Mouse (Mus musculus) embryonic facial prominence, embryonic 11.5 days (tissue): Measurements from ENCODE around the gene Bmp5. TPM values are rescaled to one million over a fixed set of nuclear protein-coding genes. Genes with fewer than 3 reads are reported as not detected.

Experiments used
- ATAC-seq: fragments of 200-750 bp; cut with Nextera tagmentation; replicated peaks from 2 replicates; pipeline ENCODE4 v1.8.0; 2017; ENCODE audit warnings: low read depth; ENCODE audit not compliant: insufficient number of reproducible peaks, low FRiP score, low TSS enrichment
- DNase-seq: peaks from one replicate; pipeline ENCODE4 v3.0.0-alpha.2; 2015; ENCODE audit warnings: low spot score
- H3K27ac ChIP-seq: fragments of 300-500 bp; sonication (generic); replicated peaks from 2 replicates; pipeline ENCODE4 v1.5.1; 2014; ENCODE audit warnings: mild to moderate bottlenecking, low read depth, low read length, control low read depth
- H3K27me3 ChIP-seq: fragments of 300-500 bp; sonication (generic); 2 replicates; pipeline ENCODE4 v1.6.1; 2014; ENCODE audit warnings: mild to moderate bottlenecking, low read length, moderate library complexity, mixed read lengths; ENCODE audit not compliant: control insufficient read depth, insufficient read depth
- H3K36me3 ChIP-seq: fragments of 300-500 bp; sonication (generic); replicated peaks from 2 replicates; pipeline ENCODE4 v1.6.1; 2014; ENCODE audit warnings: low read depth, mild to moderate bottlenecking, low read length, moderate library complexity, mixed read lengths; ENCODE audit not compliant: control insufficient read depth, insufficient read depth
- H3K4me1 ChIP-seq: fragments of 300-500 bp; sonication (generic); 2 replicates; pipeline ENCODE4 v1.6.1; 2014; ENCODE audit warnings: low read length, mixed read lengths; ENCODE audit not compliant: control insufficient read depth, insufficient read depth
- H3K4me2 ChIP-seq: fragments of 300-500 bp; sonication (generic); 2 replicates; pipeline ENCODE4 v1.6.1; 2014; ENCODE audit warnings: low read depth, mild to moderate bottlenecking, control low read depth, low read length, moderate library complexity
- H3K4me3 ChIP-seq: fragments of 300-500 bp; sonication (generic); 2 replicates; pipeline ENCODE4 v1.5.1; 2014; ENCODE audit warnings: low read depth, low read length, control low read depth
- H3K9ac ChIP-seq: fragments of 300-500 bp; sonication (generic); replicated peaks from 2 replicates; pipeline ENCODE4 v1.6.1; 2014; ENCODE audit warnings: mild to moderate bottlenecking, control low read depth, low read length
- H3K9me3 ChIP-seq: fragments of 300-500 bp; sonication (generic); replicated peaks from 2 replicates; pipeline ENCODE4 v1.6.1; 2016; ENCODE audit warnings: mild to moderate bottlenecking, low read length, inconsistent platforms, mixed read lengths; ENCODE audit not compliant: control insufficient read depth
- WGBS: fragments of 180-500 bp; shearing (Covaris S2); extraction: QIAGEN DNeasy Blood & Tissue Kit; methylation state at CpG from one replicate; pipeline ENCODE4 v1.1.7; 2014; 5-methylcytosine and 5-hydroxymethylcytosine counted together
- polyA plus RNA-seq: library from polyadenylated mRNA; unstranded; fragments of >200 nt; fragmentation: Nextera tagmentation; extraction: Ambion mirVana; gene quantifications from 2 replicates; pipeline ENCODE4 v1.2.1, GENCODE M21; 2014

Bmp5 gene
- polyA plus RNA-seq, 1 experiment from 2014 or later, result 6.2 TPM

GRCm38 (mm10) chr9:75886801-75887544 lies 111.8 kb downstream of the Bmp5 start:
- 76% methylated on average over 7 of the region's 7 CpGs for WGBS
- Histone ChIP-seq H3K4me1 (no peaks in the 10 kb centered on the region), H3K9me3 (no peaks in the 10 kb centered on the region), H3K4me3 (no peak overlapping the region), H3K27ac (no peak overlapping the region), H3K4me2 (peak overlapping the region; percentile 2; the same call in 1 of the 2 replicates), H3K27me3 (no peaks in the 10 kb centered on the region), H3K9ac (no peak overlapping the region), H3K36me3 (no peaks in the 10 kb centered on the region)
- ATAC-seq, result no peak
- no peak for DNase-seq

GRCm38 (mm10) chr9:75896918-75897317 lies 121.8 kb downstream of the Bmp5 start:
- Histone ChIP-seq H3K9me3 (no peaks in the 10 kb centered on the region), H3K27ac (no peak overlapping the region), H3K36me3 (no peaks in the 10 kb centered on the region), H3K4me2 (no peak overlapping the region), H3K27me3 (no peaks in the 10 kb centered on the region), H3K9ac (no peak overlapping the region), H3K4me3 (no peak overlapping the region), H3K4me1 (no peaks in the 10 kb centered on the region)
- DNase-seq (no peak), ATAC-seq (no peak)
- WGBS, result 72% methylated on average over 8 of the region's 8 CpGs

GRCm38 (mm10) chr9:75898022-75898421 lies 122.9 kb downstream of the Bmp5 start:
- ATAC-seq (no peak), DNase-seq (no peak)
- Histone ChIP-seq H3K27ac (no peak overlapping the region), H3K9me3 (no peaks in the 10 kb centered on the region), H3K4me1 (no peaks in the 10 kb centered on the region), H3K4me3 (no peak overlapping the region), H3K36me3 (no peaks in the 10 kb centered on the region), H3K4me2 (no peak overlapping the region), H3K9ac (no peak overlapping the region), H3K27me3 (no peaks in the 10 kb centered on the region)
- 89% methylated on average over 4 of the region's 4 CpGs for WGBS

GRCm38 (mm10) chr9:75901219-75901618 lies 126.1 kb downstream of the Bmp5 start:
- DNase-seq (no peak), ATAC-seq (no peak)
- Histone ChIP-seq H3K4me3 (no peak overlapping the region), H3K27ac (no peak overlapping the region), H3K36me3 (no peaks in the 10 kb centered on the region), H3K4me2 (no peak overlapping the region), H3K4me1 (no peaks in the 10 kb centered on the region), H3K9me3 (no peaks in the 10 kb centered on the region), H3K27me3 (no peaks in the 10 kb centered on the region), H3K9ac (no peak overlapping the region)
- 76% methylated on average over 9 of the region's 9 CpGs for WGBS

GRCm38 (mm10) chr9:75905497-75905896 lies 130.3 kb downstream of the Bmp5 start:
- no peaks in the 10 kb centered on the region for H3K4me1 ChIP-seq
- no peak overlapping the region for H3K4me2 ChIP-seq
- peak; percentile 28 for DNase-seq
- H3K9ac ChIP-seq, result no peak overlapping the region
- H3K4me3 ChIP-seq, result no peak overlapping the region
- H3K9me3 ChIP-seq, result no peaks in the 10 kb centered on the region
- H3K36me3 ChIP-seq, result no peaks in the 10 kb centered on the region
- no peaks in the 10 kb centered on the region for H3K27me3 ChIP-seq
- ATAC-seq, result no peak
- WGBS, result 50% methylated on average over 2 of the region's 2 CpGs
- H3K27ac ChIP-seq, result no peak overlapping the region

GRCm38 (mm10) chr9:75910112-75910799 lies 135.1 kb downstream of the Bmp5 start:
- no peaks in the 10 kb centered on the region for H3K27me3 ChIP-seq
- no peaks in the 10 kb centered on the region for H3K9me3 ChIP-seq
- no peak overlapping the region for H3K4me2 ChIP-seq
- WGBS, result 30% methylated on average over 7 of the region's 7 CpGs
- peak; percentile 19 for DNase-seq
- H3K27ac ChIP-seq, result no peak overlapping the region
- no peak overlapping the region for H3K9ac ChIP-seq
- no peak overlapping the region for H3K4me3 ChIP-seq
- no peaks in the 10 kb centered on the region for H3K4me1 ChIP-seq
- no peak for ATAC-seq
- no peaks in the 10 kb centered on the region for H3K36me3 ChIP-seq

- H3K9me3 ChIP-seq, result no peaks in the 10 kb centered on the region
- WGBS, result 73% methylated on average over 7 of the region's 7 CpGs
- no peak overlapping the region for H3K4me2 ChIP-seq
- no peaks in the 10 kb centered on the region for H3K27me3 ChIP-seq
- DNase-seq (no peak), ATAC-seq (no peak)
- H3K27ac ChIP-seq, result no peak overlapping the region
- no peaks in the 10 kb centered on the region for H3K4me1 ChIP-seq
- no peaks in the 10 kb centered on the region for H3K36me3 ChIP-seq
- no peak overlapping the region for H3K4me3 ChIP-seq
- no peak overlapping the region for H3K9ac ChIP-seq
Measured at GRCm38 (mm10) chr9:75911542-75911941, 136.4 kb downstream of the Bmp5 start.

GRCm38 (mm10) chr9:75916027-75916426 lies 140.9 kb downstream of the Bmp5 start:
- 18% methylated on average over 2 of the region's 2 CpGs for WGBS
- H3K4me3 ChIP-seq, result no peak overlapping the region
- H3K9me3 ChIP-seq, result no peaks in the 10 kb centered on the region
- no peak overlapping the region for H3K9ac ChIP-seq
- ATAC-seq (0 out of 2 replicates have a peak, but pooled peaks have one; percentile 44), DNase-seq (peak; percentile 56)
- no peak overlapping the region for H3K27ac ChIP-seq
- no peak overlapping the region for H3K4me2 ChIP-seq
- H3K27me3 ChIP-seq, result no peaks in the 10 kb centered on the region
- H3K4me1 ChIP-seq, result no peaks in the 10 kb centered on the region
- H3K36me3 ChIP-seq, result no peaks in the 10 kb centered on the region
